Mouse (Mus musculus) layer of hippocampus, adult 11-12 months (tissue): ENCODE measurements at regions not wholly inside any gene's neighbourhood (a gene's known extent, or its start where the extent isn't known, plus 50 kb on each side); places are given as distances from the start of the nearest gene placed in this dataset.

Experiments
- DNase-seq: peaks from one replicate; pipeline ENCODE4 v3.0.0; 2022; ENCODE audit warnings: low spot score

GRCm38 (mm10) chr3:102663711-102664110, 70.6 kb upstream of the Tspan2 start:
- no peak for DNase-seq

GRCm38 (mm10) chr3:102664665-102665190, 69.6 kb upstream of the Tspan2 start:
- DNase-seq: no peak

GRCm38 (mm10) chr3:102667796-102668195, 66.5 kb upstream of the Tspan2 start:
- DNase-seq: no peak

- DNase-seq: no peak
Observed at GRCm38 (mm10) chr3:102668556-102668955, 65.8 kb upstream of the Tspan2 start.

GRCm38 (mm10) chr3:102669951-102670350, 64.4 kb upstream of the Tspan2 start:
- DNase-seq: no peak

GRCm38 (mm10) chr3:102670557-102670956, 63.8 kb upstream of the Tspan2 start:
- DNase-seq: no peak

- no peak for DNase-seq
Observed at GRCm38 (mm10) chr3:102670972-102671371, 63.4 kb upstream of the Tspan2 start.

GRCm38 (mm10) chr3:102673506-102673905, 60.8 kb upstream of the Tspan2 start:
- DNase-seq: no peak

- DNase-seq: no peak
Observed at GRCm38 (mm10) chr3:102674068-102674467, 60.3 kb upstream of the Tspan2 start.

- DNase-seq: peak; percentile 76
Observed at GRCm38 (mm10) chr3:102676946-102677534, 57.3 kb upstream of the Tspan2 start.

- DNase-seq: no peak
Observed at GRCm38 (mm10) chr3:102678516-102678915, 55.8 kb upstream of the Tspan2 start.

- DNase-seq: no peak
Observed at GRCm38 (mm10) chr3:102682424-102682823, 51.9 kb upstream of the Tspan2 start.

- no peak for DNase-seq
Observed at GRCm38 (mm10) chr3:102683541-102683940, 50.8 kb upstream of the Tspan2 start.
